Mouse (Mus musculus) gastrocnemius, postnatal 25 days (tissue): ENCODE results near the gene Olfr1371. TPM values are rescaled to one million over a fixed set of nuclear protein-coding genes. Genes with fewer than 3 reads are reported as not detected.
"Not testable (repeated sequence)": the region's sequence is repeated elsewhere in the genome, so short reads cannot be mapped to it uniquely, and the experiment has no call there.

Experiments used
- DNase-seq: peaks from one replicate; pipeline ENCODE4 v3.0.0; 2022
- total RNA-seq, 2 experiments: library from RNA; stranded (reverse); gene quantifications; 1 replicate in 1 of 2; 2 replicates in 1 of 2; pipeline ENCODE4 v1.2.3; 2021

Olfr1371 gene
- total RNA-seq, 2 experiments from 2014 or later, result not detected

- no peak for DNase-seq
These were observed 12.3 kb upstream of the Olfr1371 start for GRCm38 (mm10) chr11:52225986-52226599.

GRCm38 (mm10) chr11:52223968-52224682, 10.3 kb upstream of the Olfr1371 start:
- no peak for DNase-seq

GRCm38 (mm10) chr11:52222891-52223290, 9.1 kb upstream of the Olfr1371 start:
- DNase-seq, result no peak

- DNase-seq, result not testable (repeated sequence)
These were observed 8.1 kb upstream of the Olfr1371 start for GRCm38 (mm10) chr11:52221921-52222320.

DNA sequence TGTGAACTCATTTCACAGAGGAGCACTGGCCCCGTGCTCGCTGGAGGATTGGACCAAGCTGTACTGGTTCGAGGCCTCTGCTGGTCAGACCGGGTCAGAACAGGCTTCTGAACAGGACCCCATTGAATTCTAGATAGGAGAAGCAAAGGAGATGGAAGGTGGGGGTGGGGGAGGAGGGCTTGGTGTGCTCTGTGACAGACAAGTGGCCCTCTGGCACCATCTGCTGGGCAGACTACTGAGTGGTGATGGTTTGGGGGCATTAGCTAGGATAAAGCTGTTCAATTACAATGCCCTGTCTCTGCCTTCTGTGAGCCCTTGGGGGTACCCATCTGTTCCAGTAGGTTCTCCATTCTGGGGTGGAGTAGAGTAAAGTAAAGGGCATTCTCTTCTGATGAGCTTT, 6.5 kb upstream of the Olfr1371 start:
- peak; percentile 26 for DNase-seq

DNA sequence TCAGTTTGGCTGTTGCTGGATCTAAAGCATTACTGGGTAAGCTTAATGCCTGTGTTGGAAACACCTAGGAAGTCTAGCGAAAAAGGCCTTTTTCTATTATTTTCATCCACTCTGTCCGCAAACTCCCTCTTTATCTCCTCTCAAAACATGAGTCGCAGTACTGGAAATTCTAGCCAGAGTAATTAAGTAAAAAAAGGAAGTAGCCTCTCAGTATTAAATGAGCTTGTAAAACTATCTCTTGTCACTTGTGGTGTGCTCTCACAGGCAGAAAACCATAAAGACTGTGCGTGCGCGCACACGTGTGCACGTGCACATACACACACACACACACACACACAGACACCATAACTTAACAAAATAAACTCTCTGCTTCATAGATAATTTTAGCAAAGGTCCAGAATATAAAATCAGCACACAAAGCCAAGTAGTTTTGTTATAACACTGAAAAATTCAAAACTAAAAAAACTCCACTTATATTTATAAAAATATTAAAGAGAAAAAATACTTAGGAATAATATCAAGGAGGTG, 17.2 kb downstream of the Olfr1371 start:
- not testable (repeated sequence) for DNase-seq

- not testable (repeated sequence) for DNase-seq
These were observed 33.1 kb downstream of the Olfr1371 start for GRCm38 (mm10) chr11:52180651-52181050.

GRCm38 (mm10) chr11:52179897-52180296, 33.9 kb downstream of the Olfr1371 start:
- DNase-seq, result not testable (repeated sequence)

- DNase-seq, result no peak
These were observed 45.3 kb downstream of the Olfr1371 start for GRCm38 (mm10) chr11:52168461-52168860.

DNA sequence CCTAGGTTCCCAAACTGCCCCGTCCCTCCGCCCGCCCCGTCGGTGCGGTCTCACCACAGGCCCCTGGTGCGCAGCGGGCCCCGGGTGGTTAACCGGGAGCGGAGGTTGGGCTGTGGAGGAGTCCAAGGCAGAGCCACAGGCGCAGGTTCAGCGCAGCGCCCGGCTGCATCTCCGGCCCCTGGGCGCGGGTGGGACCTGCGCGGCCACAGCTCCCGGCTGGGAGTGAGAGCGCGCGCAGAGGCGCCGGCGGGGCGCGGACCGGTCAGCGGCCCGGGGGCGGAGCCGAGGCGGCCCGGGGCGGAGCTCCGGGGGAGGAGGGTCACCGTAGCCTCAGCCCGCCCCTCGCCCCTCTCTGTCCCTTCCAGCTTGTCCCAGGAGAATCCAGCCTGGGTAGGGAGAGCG, 45.9 kb downstream of the Olfr1371 start:
- DNase-seq, result not testable (repeated sequence)

- DNase-seq, result peak; percentile 19
These were observed 46.7 kb downstream of the Olfr1371 start for GRCm38 (mm10) chr11:52167126-52167525.

GRCm38 (mm10) chr11:52163926-52164325, 49.9 kb downstream of the Olfr1371 start:
- DNase-seq, result peak; percentile 18

Other genes with a start within 250 kb of the Olfr1371 start
- 10 to 100 TPM; 11.9 to 15.9 TPM for gene Cdkn2aipnl, start 246.3 kb downstream of the Olfr1371 start, total RNA-seq
- 100 to 1,000 TPM; 347 to 366 TPM for gene Ube2b, start 213.2 kb downstream of the Olfr1371 start, total RNA-seq
- 1 to 10 TPM; 2.0 to 2.4 TPM for gene Cdkl3, start 209.8 kb downstream of the Olfr1371 start, total RNA-seq
- 10 to 100 TPM; 39.0 to 39.8 TPM for gene Ppp2ca, start 115.3 kb downstream of the Olfr1371 start, total RNA-seq
- not detected for gene Olfr1373, start 68.5 kb downstream of the Olfr1371 start, total RNA-seq
- gene Skp1a, start 18.0 kb upstream of the Olfr1371 start, total RNA-seq, result 100 to 1,000 TPM; 255 to 270 TPM
- 1 to 10 TPM in 1 of 2 experiments, under 1 TPM in 1; 0.36 to 1.0 TPM for gene Tcf7, start 69.0 kb upstream of the Olfr1371 start, total RNA-seq
- 1,000 to 10,000 TPM; 1,373 to 1,455 TPM for gene Vdac1, start 146.9 kb upstream of the Olfr1371 start, total RNA-seq
- 10 to 100 TPM; 42.4 to 47.6 TPM for gene 9530068E07Rik, start 182.4 kb upstream of the Olfr1371 start, total RNA-seq